Mouse (Mus musculus) ES-CJ7 (cell line): ENCODE measurements around the gene Olfr988.
"Not testable (repeated sequence)": the region's sequence is repeated elsewhere in the genome, so short reads cannot be mapped to it uniquely, and the experiment has no call there.

Source experiments
- DNase-seq: peaks from one replicate; pipeline ENCODE4 v3.0.0; 2011; ENCODE audit warnings: low read depth, low spot score

Olfr988 gene

DNA sequence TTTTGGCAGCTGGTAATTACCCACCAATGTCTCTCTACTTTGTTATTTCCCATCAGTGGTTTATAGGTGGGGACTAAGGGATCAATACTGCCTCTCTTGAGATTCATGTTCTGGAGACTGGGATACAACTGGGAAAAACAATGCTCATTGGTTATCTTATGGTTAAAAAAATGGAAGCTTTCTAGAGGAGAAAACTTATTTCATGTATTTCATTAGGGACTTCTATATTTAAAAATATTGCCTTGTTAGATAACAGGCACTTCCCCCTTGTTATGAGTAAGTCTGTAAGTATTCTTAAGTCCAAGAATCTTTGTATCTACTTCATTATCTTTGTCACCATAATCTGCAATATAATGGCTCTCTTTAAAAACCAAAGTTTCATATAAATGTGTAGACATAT, at the start of gene Olfr988:
Gene Olfr988 (minus strand): TSS at position 101 of the 400 bp plus-strand sequence.
- DNase-seq, result not testable (repeated sequence)

- no peak for DNase-seq
These were observed 46.3 kb upstream of the Olfr988 start, which contains the start of gene Olfr992 for GRCm38 (mm10) chr2:85409369-85409768. Gene Olfr992, minus strand, starts transcription at chr2:85409469.

GRCm38 (mm10) chr2:85339972-85340371, 23.1 kb downstream of the Olfr988 start:
- no peak for DNase-seq

DNA sequence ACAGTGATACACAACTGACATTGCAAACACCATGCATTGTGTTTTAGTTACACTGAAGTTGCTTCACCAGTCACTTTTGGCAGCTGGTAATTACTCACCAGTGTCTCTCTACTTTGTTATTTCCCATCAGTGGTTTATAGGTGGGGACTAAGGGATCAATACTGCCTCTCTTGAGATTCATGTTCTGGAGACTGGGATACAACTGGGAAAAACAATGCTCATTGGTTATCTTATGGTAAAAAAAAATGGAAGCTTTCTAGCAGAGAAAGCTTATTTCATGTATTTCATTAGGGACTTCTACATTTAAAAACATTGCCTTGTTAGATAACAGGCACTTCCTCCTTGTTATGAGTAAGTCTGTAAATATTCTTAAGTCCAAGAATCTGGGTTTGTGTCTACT, 23.8 kb downstream of the Olfr988 start, which contains the start of gene Olfr987:
Gene Olfr987 (minus strand): TSS at position 101 of the 400 bp plus-strand sequence.
- not testable (repeated sequence) for DNase-seq

- DNase-seq, result no peak
These were observed 43.9 kb downstream of the Olfr988 start for GRCm38 (mm10) chr2:85319106-85319505.
